Mouse (Mus musculus) CH12F3 (cell line): ENCODE results near the gene Ppp1r3a.
"Not testable (repeated sequence)": the region's sequence is repeated elsewhere in the genome, so short reads cannot be mapped to it uniquely, and the experiment has no call there.

Experiments
- in situ Hi-C: fragments of 300-500 bp; cut with MboI; formaldehyde crosslinking; loops from 2 replicates; pipeline ENCODE4 v1.14.3; 2020; ENCODE audit warnings: low sequenced_read_pairs

Gene Ppp1r3a

DNA sequence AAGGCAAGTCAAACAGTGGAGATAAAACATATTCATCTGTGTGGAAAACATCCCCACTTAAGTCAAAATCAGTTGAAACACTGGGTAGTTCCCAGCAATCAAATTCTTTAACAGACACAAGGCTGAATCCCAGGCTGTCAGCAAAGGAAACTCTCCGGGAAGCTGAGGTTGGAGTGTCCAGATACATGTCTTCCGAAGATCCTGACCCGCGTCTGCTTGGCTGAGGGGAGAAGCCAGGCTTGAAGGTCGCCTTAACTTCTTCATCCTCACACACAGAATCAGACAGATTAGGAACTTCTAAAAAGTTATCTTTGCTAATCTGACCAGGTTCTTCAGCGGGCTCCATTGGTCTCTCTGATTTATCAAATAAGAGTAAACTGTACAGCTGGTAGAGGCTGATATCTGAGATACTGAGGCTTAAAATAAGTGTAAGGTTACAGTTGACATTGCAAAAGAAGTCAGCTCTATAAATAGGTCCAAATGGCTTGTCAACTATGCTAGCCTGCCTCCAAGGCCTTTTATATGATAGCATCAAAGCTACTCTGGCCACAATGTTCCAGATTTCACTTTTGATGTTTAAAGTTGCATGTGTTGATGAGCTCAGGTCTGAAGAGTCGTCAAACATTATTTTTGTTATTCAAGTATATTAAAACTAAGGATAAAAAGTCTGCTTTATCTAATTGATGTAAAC lies at the start of gene Ppp1r3a:
Gene Ppp1r3a, minus strand, starts transcription at position 374 of the 691 bp plus-strand sequence.
- in situ Hi-C loops, result no loop called here

DNA sequence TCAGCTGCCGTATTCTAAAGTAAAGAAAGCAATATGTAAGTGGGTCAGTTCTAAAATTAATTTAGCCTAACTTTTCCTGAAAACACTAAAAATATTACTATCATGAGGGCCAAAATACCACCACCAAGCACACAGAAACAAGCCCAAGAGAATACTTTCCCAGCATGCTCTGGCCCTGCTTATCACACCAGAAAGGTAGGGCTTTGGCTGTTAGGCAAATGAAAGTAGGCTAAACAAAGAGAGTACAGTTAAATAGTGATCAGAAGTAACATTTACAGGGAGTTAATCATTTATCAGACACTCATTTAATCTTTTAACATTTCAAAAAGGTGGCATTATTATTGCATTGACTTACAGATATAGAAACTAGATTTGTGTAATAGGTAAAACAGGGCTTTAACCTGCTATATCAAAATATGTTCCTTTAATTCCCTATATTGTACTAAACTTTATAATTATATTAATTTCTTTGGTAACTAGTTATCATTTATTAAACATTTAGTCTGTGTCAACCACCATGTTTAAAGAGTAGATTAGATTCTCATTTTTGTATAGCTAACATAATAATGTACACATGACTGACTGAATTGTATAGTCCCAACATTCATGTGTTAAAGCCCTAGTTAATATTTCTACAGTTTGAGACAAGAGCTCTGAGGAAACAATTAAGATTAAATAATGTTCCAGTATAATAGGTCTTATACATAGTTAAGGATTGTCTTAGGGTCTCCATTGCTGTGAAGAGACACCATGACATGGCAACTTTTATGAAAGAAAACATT lies 32.3 kb upstream of the Ppp1r3a start:
- in situ Hi-C loops, result no loop called here

- in situ Hi-C loops, result no loop called here
Observed at GRCm38 (mm10) chr6:14777920-14778319, 22.8 kb upstream of the Ppp1r3a start.

DNA sequence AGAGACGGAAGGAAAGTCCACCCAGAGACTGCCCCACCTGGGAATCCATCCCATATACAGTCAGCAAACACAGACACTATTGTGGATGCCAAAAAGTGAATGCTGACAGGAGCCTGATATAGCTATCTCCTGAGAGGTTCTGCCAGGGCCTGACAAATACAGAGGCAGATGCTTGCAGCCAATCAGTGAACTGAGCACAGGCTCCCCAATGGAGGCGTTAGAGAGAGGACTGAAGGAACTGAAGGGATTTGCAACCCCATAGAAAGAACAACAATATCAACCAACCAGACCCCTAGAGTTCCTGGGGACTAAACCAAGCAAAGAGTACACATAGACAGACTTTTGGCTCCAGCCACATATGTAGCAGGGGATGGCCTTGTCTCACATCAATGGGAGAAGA lies 16.6 kb upstream of the Ppp1r3a start:
- in situ Hi-C loops, result no loop called here

GRCm38 (mm10) chr6:14757486-14757885 lies 2.4 kb upstream of the Ppp1r3a start:
- in situ Hi-C loops, result no loop called here

- in situ Hi-C loops, result no loop called here
Observed at GRCm38 (mm10) chr6:14753512-14753911, 1.6 kb downstream of the Ppp1r3a start.

GRCm38 (mm10) chr6:14752211-14752610 lies 2.9 kb downstream of the Ppp1r3a start:
- in situ Hi-C loops, result no loop called here

GRCm38 (mm10) chr6:14747000-14747399 lies 8.1 kb downstream of the Ppp1r3a start:
- in situ Hi-C loops, result no loop called here

- in situ Hi-C loops, result no loop called here
Observed at GRCm38 (mm10) chr6:14736017-14736416, 19.1 kb downstream of the Ppp1r3a start.

DNA sequence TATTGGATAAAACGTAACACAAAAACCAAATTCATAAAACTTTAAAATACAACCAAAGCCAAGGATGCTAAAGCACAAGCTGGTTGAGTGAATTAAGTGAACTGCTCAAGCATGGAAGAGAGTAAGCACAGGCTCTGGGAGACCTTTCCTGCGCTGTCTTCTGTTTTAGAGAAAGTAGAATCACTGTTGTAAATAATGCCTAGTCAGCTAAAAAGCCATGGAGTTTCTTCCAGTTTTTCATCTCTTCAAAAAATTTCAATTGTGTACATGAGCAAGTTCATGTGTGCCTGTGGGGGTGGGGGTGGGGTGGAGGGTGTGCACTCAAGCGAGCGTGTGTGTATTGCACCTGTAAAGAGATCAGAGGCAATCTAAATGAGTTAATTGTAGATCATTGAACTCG lies 24.1 kb downstream of the Ppp1r3a start:
- in situ Hi-C loops, result no loop called here

DNA sequence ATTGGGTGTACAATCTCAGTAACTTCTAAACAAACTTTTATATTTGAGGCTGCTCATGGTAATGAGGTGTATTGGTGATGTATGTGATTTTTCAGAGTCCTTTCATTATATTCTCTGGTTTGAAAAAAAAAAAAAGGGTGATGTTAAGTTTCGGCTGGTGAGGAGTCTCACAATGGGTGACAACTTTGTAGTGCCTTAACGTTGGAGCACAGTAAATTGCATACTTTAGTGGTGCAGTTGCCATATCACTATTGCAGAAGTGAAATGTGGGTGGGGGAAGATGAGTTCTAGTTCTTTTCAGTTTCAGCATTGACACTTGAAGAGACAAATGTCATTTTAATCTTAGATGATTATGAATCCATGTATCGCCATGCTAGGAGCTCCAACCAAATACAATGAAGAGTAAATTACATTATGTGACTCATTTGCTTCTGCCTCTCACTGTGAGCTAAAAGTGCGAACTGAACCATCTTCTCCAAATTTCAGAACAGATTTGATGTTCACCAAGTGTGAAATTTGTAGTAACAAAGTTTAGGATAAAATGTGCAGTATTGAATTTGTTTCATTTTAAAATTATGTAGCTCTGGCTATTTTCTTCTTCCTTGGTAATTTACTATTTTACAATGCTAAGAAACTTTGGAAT lies 34.2 kb downstream of the Ppp1r3a start:
- in situ Hi-C loops, result no loop called here

- in situ Hi-C loops, result no loop called here
Observed at GRCm38 (mm10) chr6:14720110-14720771, 34.8 kb downstream of the Ppp1r3a start.

DNA sequence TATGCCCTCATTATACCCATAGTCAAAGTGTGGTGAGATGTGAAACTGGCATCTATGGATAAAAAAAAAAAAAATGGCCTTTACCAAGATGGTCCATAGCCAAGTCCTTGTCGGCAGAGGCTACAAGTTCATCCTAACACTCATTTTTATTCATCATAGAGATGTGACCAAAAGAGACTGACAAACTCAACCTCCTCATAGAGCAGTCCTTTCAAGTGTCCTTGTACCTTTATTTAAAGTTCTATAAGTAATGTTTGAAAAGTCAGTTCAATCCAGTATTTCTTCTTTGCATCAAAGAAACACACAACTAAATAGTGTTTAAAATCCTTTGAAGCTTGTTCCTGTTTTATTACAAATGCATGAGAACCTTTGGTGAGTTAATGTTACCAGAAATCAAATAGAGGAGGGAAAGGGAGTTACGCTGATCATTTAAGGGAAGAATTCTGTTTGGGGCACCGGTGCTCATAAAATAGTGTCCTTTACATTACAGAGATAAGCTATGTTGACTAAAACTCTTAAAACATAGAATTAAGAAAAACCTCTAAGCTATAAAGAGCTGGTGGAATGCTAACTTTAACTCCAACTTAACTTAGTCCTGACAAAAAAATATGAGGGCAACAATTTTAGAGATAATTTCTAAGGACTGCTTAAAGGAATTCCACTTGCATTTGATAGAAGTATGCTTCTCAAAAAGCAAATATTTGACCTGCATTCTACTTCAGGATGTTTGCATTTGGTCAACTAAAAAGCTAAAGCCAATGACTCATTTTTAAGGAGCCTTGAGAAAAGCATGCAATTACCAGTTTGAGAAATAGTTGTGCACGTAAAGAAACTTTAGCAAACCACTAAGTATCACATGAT lies 39.7 kb downstream of the Ppp1r3a start:
- in situ Hi-C loops, result no loop called here

DNA sequence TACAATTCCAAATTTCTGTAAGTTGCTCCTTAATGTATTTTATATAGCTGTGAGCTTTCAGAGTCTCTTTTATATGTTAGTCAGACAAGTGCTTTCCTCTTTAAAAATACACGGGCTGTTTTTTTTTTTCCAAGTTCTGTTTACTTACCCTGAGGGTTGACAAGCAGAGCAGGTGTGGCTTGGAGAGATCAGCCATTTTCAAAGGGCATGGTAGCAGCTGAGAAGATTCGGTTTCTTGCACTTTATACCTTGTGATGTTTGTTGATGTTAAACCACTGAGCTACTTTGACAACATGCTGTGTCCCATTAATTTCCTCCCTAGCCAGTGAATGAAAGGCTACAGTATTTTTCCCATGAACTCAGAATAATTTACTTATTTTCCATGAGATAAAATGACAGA lies 42.9 kb downstream of the Ppp1r3a start:
- in situ Hi-C loops, result no loop called here

DNA sequence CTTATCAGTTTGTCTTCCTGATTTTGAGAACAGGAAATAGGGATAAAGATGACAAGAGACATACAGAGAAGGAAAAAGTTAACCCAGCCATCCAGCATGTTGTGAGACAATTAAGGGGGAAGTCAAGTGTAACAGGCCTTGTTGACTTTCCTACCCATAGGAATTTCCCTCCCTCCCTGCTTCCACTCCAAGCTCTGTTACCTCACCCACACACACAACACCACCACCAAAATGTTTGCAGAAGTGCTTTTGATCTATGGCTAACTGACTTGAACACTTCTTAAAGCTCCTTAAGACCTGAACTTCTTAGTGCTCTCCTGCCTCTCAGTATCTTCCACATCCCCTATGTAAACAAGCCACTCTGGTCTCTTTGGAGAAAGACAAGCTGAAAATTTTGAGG lies 55.0 kb downstream of the Ppp1r3a start:
- in situ Hi-C loops, result no loop called here

- in situ Hi-C loops, result not testable (repeated sequence)
Observed at GRCm38 (mm10) chr6:14679231-14679887, 75.7 kb downstream of the Ppp1r3a start.

DNA sequence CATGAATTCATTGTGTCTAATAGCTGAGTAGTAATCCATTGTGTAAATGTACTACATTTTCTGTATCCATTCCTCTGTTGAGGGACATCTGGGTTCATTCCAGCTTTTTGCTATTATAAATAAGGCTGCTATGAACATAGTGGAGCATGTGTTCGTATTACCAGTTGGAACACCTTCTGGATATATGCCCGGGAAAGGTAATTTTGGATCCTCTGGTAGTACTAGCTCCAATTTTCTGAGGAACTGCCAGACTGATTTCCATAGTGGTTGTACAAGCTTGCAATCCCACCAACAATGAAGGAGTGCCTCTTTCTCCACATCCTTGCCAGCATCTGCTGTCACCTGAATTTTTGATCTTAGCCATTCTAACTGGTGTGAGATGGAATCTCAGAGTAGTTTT lies 86.1 kb downstream of the Ppp1r3a start:
- in situ Hi-C loops, result not testable (repeated sequence)

DNA sequence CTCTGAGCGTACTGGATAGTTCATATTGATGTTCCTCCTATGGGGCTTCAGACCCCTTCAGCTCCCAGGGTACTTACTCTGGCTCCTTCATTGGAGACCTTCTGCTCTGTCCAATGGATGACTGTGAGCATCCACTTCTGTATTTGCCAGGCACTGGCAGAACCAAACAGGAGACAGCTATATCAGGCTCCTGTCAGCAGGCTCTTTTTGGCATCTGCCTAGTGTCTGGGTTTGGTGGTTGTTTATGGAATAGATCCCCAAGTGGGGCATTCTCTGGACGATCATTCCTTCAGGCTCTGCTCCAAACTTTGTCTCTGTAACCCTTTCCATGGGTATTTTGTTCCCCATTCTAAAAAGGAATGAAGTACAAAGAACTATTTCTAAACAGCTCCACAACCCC lies 87.4 kb downstream of the Ppp1r3a start:
- in situ Hi-C loops, result not testable (repeated sequence)
